Mouse (Mus musculus): ENCODE results near the gene Timm50. TPM values are rescaled to one million over a fixed set of nuclear protein-coding genes. Genes with fewer than 3 reads are reported as not detected.

Gene Timm50
- polyA plus RNA-seq, 1 experiment from 2014 or later = 140 TPM

GRCm38 (mm10) chr7:28339213-28339917 lies 27.5 kb upstream of the Timm50 start:
- Histone ChIP-seq H3K9me3 (ENCODE audit: control insufficient read depth, low read depth, low read length) (no peaks in the 10 kb centered on the region), H3K36me3 (ENCODE audit: control insufficient read depth, insufficient read depth, low read length) (peaks cover 4% of the 10 kb centered on the region; the same call in 1 of the 2 replicates), H3K4me1 (ENCODE audit: control insufficient read depth, insufficient read depth, low read length) (no peaks in the 10 kb centered on the region; the same call in 1 of the 2 replicates), H3K27ac (ENCODE audit: low read length) (peak overlapping the region; percentile 82; the same call in 1 of the 2 replicates), H3K4me3 (ENCODE audit: low read depth, low read length) (peak overlapping the region; percentile 91), H3K9ac (replicated peaks; ENCODE audit: low read depth, low read length) (peak overlapping the region; percentile 50), H3K27me3 (ENCODE audit: control insufficient read depth, insufficient read depth, low read length) (no peaks in the 10 kb centered on the region), H3K4me2 (replicated peaks; ENCODE audit: low read depth, low read length) (peak overlapping the region; percentile 60)
- WGBS = 74% methylated on average over 19 of the region's 19 CpGs
- peak; percentile 1; the same call in 1 of the 2 replicates for ATAC-seq (ENCODE audit: insufficient number of reproducible peaks, insufficient read depth, low FRiP score, low read depth)

DNA sequence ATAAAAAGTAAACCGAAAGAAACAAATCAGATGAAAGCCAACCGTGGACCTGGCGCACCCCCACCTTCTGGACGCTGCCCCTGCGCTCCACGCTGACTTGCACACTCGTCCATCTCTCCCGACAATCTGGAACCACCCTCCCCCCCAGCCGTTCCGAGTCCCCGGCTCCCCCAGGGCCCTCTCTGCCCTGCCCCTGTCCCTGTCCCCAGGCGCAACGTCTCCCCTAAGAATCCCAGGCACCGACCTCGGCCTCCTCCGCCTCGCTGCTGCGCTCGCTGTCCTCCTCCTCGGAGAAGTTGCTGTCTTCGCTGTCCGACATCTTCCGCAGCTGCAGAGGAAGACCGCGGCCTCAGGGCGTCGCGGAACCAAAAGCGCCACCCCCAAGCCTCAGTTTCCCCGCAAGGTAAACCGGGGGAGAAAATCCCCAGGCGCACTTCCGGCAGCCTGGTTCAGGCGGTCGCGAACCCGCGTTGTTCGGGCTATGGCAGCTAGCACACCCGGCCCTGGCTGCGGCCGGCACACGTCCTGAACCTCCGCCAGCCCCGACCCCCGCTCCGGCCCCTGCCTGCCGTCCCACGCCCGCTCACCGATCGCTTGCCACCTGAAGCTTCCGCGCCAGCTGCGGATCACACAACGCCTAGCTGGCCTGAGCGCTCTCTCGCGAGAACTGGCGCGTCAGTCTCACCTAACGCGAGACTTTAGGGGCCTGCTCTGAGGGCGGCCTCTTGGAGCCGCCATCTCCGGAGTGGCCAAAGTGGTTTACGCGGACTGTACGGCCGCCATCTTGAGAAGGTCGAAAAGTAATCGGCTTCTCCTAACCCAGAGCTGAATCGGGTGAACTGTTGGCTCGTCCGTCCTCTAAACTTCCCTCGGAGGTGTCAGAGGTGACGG lies 26.5 kb upstream of the Timm50 start, which contains the start of gene Supt5:
Gene Supt5 (minus strand): TSS at position 639 of the 891 bp plus-strand sequence.
- Histone ChIP-seq H3K9ac (replicated peaks; ENCODE audit: low read depth, low read length) (peak within 1 kb of the TSS; percentile 91), H3K36me3 (ENCODE audit: control insufficient read depth, insufficient read depth, low read length) (peaks cover 4% of the 10 kb centered on the region; the same call in 1 of the 2 replicates), H3K27me3 (ENCODE audit: control insufficient read depth, insufficient read depth, low read length) (no peaks in the 10 kb centered on the region), H3K9me3 (ENCODE audit: control insufficient read depth, low read depth, low read length) (no peaks in the 10 kb centered on the region), H3K4me1 (ENCODE audit: control insufficient read depth, insufficient read depth, low read length) (no peaks in the 10 kb centered on the region; the same call in 1 of the 2 replicates), H3K4me2 (replicated peaks; ENCODE audit: low read depth, low read length) (peak within 1 kb of the TSS; percentile 79), H3K4me3 (ENCODE audit: low read depth, low read length) (peak within 1 kb of the TSS; percentile 91), H3K27ac (ENCODE audit: low read length) (peak within 1 kb of the TSS; percentile 83)
- ATAC-seq (ENCODE audit: insufficient number of reproducible peaks, insufficient read depth, low FRiP score, low read depth) = peak; percentile 99
- under 1% methylated on average over 77 of the region's 77 CpGs for WGBS

GRCm38 (mm10) chr7:28335471-28335870 lies 23.6 kb upstream of the Timm50 start:
- Histone ChIP-seq H3K27me3 (ENCODE audit: control insufficient read depth, insufficient read depth, low read length) (no peaks in the 10 kb centered on the region), H3K36me3 (ENCODE audit: control insufficient read depth, insufficient read depth, low read length) (peaks cover 14% of the 10 kb centered on the region), H3K4me3 (ENCODE audit: low read depth, low read length) (no peak overlapping the region), H3K4me2 (replicated peaks; ENCODE audit: low read depth, low read length) (no peak overlapping the region), H3K27ac (ENCODE audit: low read length) (no peak overlapping the region), H3K9me3 (ENCODE audit: control insufficient read depth, low read depth, low read length) (no peaks in the 10 kb centered on the region), H3K4me1 (ENCODE audit: control insufficient read depth, insufficient read depth, low read length) (no peaks in the 10 kb centered on the region; the same call in 1 of the 2 replicates), H3K9ac (replicated peaks; ENCODE audit: low read depth, low read length) (no peak overlapping the region)
- no peak for ATAC-seq (ENCODE audit: insufficient number of reproducible peaks, insufficient read depth, low FRiP score, low read depth)
- 90% methylated on average over 2 of the region's 2 CpGs for WGBS

- H3K27me3 ChIP-seq (ENCODE audit: control insufficient read depth, insufficient read depth, low read length) = no peaks in the 10 kb centered on the region
- H3K4me3 ChIP-seq (ENCODE audit: low read depth, low read length) = no peak overlapping the region
- 92% methylated on average over 4 of the region's 4 CpGs for WGBS
- no peak overlapping the region for H3K9ac ChIP-seq (replicated peaks; ENCODE audit: low read depth, low read length)
- H3K27ac ChIP-seq (ENCODE audit: low read length) = no peak overlapping the region
- H3K36me3 ChIP-seq (ENCODE audit: control insufficient read depth, insufficient read depth, low read length) = peaks cover 22% of the 10 kb centered on the region
- ATAC-seq (ENCODE audit: insufficient number of reproducible peaks, insufficient read depth, low FRiP score, low read depth) = no peak
- H3K9me3 ChIP-seq (ENCODE audit: control insufficient read depth, low read depth, low read length) = no peaks in the 10 kb centered on the region
- no peaks in the 10 kb centered on the region; the same call in 1 of the 2 replicates for H3K4me1 ChIP-seq (ENCODE audit: control insufficient read depth, insufficient read depth, low read length)
- no peak overlapping the region for H3K4me2 ChIP-seq (replicated peaks; ENCODE audit: low read depth, low read length)
Observed at GRCm38 (mm10) chr7:28334534-28334933, 22.7 kb upstream of the Timm50 start.

- H3K36me3 ChIP-seq (ENCODE audit: control insufficient read depth, insufficient read depth, low read length) = peaks cover 72% of the 10 kb centered on the region
- 91% methylated on average over 2 of the region's 2 CpGs for WGBS
Observed at GRCm38 (mm10) chr7:28328260-28328659, 16.4 kb upstream of the Timm50 start.

DNA sequence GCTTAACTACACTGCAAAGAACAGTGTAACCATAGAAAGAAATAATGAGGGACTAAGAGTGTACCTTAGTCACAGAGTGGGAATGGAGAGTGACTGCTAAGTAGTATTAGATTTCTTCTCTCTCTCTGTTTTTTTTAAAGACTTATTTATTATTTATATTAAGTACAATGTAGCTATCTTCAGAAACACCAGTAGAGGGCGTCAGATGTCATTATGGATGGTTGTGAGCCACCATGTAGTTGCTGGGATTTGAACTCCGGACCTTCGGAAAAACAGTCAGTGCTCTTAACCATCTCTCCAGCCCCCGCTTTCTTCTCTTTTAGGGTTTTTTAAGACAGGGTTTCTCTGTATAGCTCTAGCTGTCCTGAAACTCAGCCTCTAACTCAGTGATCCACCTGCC lies 14.6 kb upstream of the Timm50 start:
- H3K36me3 ChIP-seq (ENCODE audit: control insufficient read depth, insufficient read depth, low read length) = peaks cover 90% of the 10 kb centered on the region
- H3K4me2 ChIP-seq (replicated peaks; ENCODE audit: low read depth, low read length) = no peak overlapping the region
- H3K27me3 ChIP-seq (ENCODE audit: control insufficient read depth, insufficient read depth, low read length) = no peaks in the 10 kb centered on the region
- 84% methylated on average over 4 of the region's 4 CpGs for WGBS
- H3K9me3 ChIP-seq (ENCODE audit: control insufficient read depth, low read depth, low read length) = no peaks in the 10 kb centered on the region
- no peak overlapping the region for H3K4me3 ChIP-seq (ENCODE audit: low read depth, low read length)
- H3K9ac ChIP-seq (replicated peaks; ENCODE audit: low read depth, low read length) = no peak overlapping the region
- no peaks in the 10 kb centered on the region for H3K4me1 ChIP-seq (ENCODE audit: control insufficient read depth, insufficient read depth, low read length)
- no peak overlapping the region for H3K27ac ChIP-seq (ENCODE audit: low read length)
- ATAC-seq (ENCODE audit: insufficient number of reproducible peaks, insufficient read depth, low FRiP score, low read depth) = no peak

More at GRCm38 (mm10) chr7:28328260-28328659, 16.4 kb upstream of the Timm50 start:
- ATAC-seq (ENCODE audit: insufficient number of reproducible peaks, insufficient read depth, low FRiP score, low read depth) = no peak
- no peaks in the 10 kb centered on the region for H3K4me1 ChIP-seq (ENCODE audit: control insufficient read depth, insufficient read depth, low read length)
- no peaks in the 10 kb centered on the region for H3K9me3 ChIP-seq (ENCODE audit: control insufficient read depth, low read depth, low read length)
- H3K9ac ChIP-seq (replicated peaks; ENCODE audit: low read depth, low read length) = no peak overlapping the region
- no peaks in the 10 kb centered on the region for H3K27me3 ChIP-seq (ENCODE audit: control insufficient read depth, insufficient read depth, low read length)
- no peak overlapping the region for H3K4me2 ChIP-seq (replicated peaks; ENCODE audit: low read depth, low read length)
- no peak overlapping the region for H3K4me3 ChIP-seq (ENCODE audit: low read depth, low read length)
- H3K27ac ChIP-seq (ENCODE audit: low read length) = no peak overlapping the region

- ATAC-seq (ENCODE audit: insufficient number of reproducible peaks, insufficient read depth, low FRiP score, low read depth) = no peak
- WGBS = 96% methylated on average over 8 of the region's 8 CpGs
- H3K36me3 ChIP-seq (ENCODE audit: control insufficient read depth, insufficient read depth, low read length) = peaks cover 90% of the 10 kb centered on the region
Observed at GRCm38 (mm10) chr7:28325293-28325692, 13.4 kb upstream of the Timm50 start.

DNA sequence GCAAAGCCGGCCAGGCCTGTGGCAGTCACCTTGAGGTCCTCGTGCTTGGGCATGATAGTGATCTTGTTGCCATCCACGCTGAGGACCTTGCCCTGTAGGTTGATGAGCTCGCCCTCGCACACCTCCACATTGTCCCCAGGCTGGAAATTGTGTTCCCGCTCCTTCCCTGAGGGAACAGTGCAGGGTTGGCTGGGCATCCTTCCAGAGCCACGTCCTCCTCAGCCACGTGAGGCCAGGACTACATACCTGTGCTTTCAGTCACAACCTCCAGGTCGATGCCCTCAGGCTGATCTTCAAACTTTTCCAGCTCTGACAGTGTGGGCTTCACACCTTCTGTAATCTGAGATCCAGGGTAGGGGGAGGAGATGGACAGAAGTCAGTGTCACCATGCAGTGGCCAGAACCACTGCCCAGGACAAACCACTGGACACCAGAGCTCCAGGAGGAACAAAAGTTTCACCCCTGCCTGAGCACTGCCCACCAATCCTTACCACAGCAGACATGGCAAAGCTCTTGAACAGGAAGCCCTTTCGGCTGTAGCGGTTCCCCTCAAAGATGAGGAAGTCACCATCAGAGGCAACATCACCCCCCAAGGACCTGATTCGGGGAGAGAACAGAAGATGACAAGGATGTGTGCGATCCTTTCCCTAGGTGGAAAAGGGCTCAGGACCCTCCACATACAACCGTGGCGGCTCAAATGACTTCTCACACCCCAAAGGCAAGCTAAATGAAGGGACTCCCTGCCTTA lies 10.3 kb upstream of the Timm50 start:
- WGBS = 92% methylated on average over 15 of the region's 15 CpGs

More at GRCm38 (mm10) chr7:28325293-28325692, 13.4 kb upstream of the Timm50 start:
- Histone ChIP-seq H3K4me2 (replicated peaks; ENCODE audit: low read depth, low read length) (no peak overlapping the region), H3K9ac (replicated peaks; ENCODE audit: low read depth, low read length) (no peak overlapping the region), H3K27me3 (ENCODE audit: control insufficient read depth, insufficient read depth, low read length) (no peaks in the 10 kb centered on the region), H3K4me1 (ENCODE audit: control insufficient read depth, insufficient read depth, low read length) (no peaks in the 10 kb centered on the region), H3K4me3 (ENCODE audit: low read depth, low read length) (no peak overlapping the region), H3K9me3 (ENCODE audit: control insufficient read depth, low read depth, low read length) (no peaks in the 10 kb centered on the region), H3K27ac (ENCODE audit: low read length) (no peak overlapping the region)

More for the DNA sequence above, 10.3 kb upstream of the Timm50 start:
- no peaks in the 10 kb centered on the region for H3K9me3 ChIP-seq (ENCODE audit: control insufficient read depth, low read depth, low read length)
- H3K4me2 ChIP-seq (replicated peaks; ENCODE audit: low read depth, low read length) = no peak overlapping the region
- no peak for ATAC-seq (ENCODE audit: insufficient number of reproducible peaks, insufficient read depth, low FRiP score, low read depth)
- peaks cover 95% of the 10 kb centered on the region for H3K36me3 ChIP-seq (ENCODE audit: control insufficient read depth, insufficient read depth, low read length)
- H3K27me3 ChIP-seq (ENCODE audit: control insufficient read depth, insufficient read depth, low read length) = no peaks in the 10 kb centered on the region
- no peak overlapping the region for H3K4me3 ChIP-seq (ENCODE audit: low read depth, low read length)
- no peaks in the 10 kb centered on the region for H3K4me1 ChIP-seq (ENCODE audit: control insufficient read depth, insufficient read depth, low read length)
- no peak overlapping the region for H3K27ac ChIP-seq (ENCODE audit: low read length)
- H3K9ac ChIP-seq (replicated peaks; ENCODE audit: low read depth, low read length) = no peak overlapping the region

Data from stomach, embryonic 14.5 days (tissue).